Mouse (Mus musculus): Measurements from ENCODE around the gene Zbtb40.

The Zbtb40 gene

GRCm38 (mm10) chr4:137032456-137032855, 16.1 kb downstream of the Zbtb40 start:
- no peak for DNase-seq

- no peak for DNase-seq
These were observed 17.3 kb downstream of the Zbtb40 start for GRCm38 (mm10) chr4:137031319-137031718.

GRCm38 (mm10) chr4:137029348-137029747, 19.3 kb downstream of the Zbtb40 start:
- DNase-seq, result no peak

- DNase-seq, result no peak
These were observed 21.6 kb downstream of the Zbtb40 start for GRCm38 (mm10) chr4:137027051-137027450.

GRCm38 (mm10) chr4:137025570-137025969, 23.0 kb downstream of the Zbtb40 start:
- no peak for DNase-seq

DNA sequence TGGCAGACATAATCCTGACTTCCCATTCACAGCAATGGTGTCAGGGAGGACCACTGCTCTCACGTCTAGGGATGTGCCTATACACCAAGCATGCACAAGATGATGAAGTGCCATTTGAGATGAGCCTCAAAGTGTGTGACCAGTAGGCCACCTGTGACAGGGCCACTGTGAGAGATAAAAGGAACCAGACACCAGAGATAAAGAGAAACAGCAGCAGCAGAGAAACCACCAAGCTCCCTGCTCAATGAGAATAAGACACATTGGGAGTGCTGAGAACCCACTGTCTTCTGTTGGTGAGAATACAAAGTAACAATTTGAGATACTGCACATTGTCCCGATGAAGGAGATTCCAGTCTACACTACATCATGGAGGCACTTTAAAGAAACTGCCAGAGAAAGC, 23.5 kb downstream of the Zbtb40 start:
- DNase-seq, result no peak

DNA sequence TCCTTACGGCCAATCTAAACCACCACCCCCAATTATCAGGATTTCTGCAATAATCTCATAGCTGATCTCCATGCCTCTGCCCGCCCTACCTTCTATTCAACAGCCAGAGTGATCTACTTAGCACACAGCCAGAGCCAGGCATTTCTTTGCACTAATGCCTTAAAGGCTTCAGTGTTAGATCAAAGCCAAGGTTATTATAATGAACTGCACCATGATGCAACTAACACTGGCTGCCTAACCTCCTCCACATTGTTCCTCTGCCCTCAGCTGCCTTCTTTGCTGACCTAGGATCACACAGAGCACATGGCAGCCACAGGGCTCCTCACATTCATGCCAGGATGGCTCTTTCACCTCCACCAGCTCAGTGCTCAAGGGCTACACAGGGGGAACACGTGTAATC, 28.5 kb downstream of the Zbtb40 start:
- DNase-seq, result no peak

GRCm38 (mm10) chr4:137015934-137016333, 32.7 kb downstream of the Zbtb40 start:
- no peak for DNase-seq

DNA sequence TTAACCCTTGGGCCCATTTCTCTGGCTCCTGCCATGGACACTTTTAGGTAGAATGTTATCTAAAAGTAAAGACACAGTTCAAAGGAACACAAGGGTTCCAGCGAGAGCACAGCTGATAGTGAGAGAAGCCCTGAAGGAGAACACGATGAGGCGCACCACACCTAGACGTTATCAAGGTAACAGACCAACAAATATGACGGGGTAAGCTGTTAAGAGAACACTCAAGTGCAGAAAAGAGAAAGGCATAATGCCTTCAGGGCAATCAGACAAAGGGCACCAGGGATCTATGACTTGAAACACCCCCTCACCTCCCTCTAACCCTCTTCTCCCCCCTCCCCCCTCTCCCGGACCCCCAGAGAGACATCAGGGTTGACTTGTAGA, 33.1 kb downstream of the Zbtb40 start:
- no peak for DNase-seq

GRCm38 (mm10) chr4:137014654-137015475, 33.7 kb downstream of the Zbtb40 start:
- no peak for DNase-seq

- DNase-seq, result no peak
These were observed 34.5 kb downstream of the Zbtb40 start for GRCm38 (mm10) chr4:137014124-137014523.

DNA sequence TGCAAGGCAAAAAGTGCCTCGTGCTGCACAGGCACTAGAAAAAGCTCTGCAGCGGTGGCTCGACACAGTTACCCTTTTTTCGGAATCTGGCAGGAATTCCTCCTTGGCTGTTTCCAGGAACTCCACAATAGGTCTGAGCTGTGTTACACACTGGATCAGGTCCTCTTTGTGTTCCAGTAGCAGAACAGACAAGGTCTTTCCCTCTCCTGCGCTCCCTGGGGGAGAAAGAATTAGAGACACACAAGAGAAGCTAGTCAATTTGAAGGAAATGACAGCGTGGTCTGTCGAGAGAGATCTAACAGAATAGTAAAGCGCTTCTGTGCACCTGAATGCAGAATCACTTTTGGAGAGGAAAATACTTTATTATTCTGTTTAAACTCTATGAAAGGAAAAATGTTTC, 41.6 kb downstream of the Zbtb40 start:
- no peak for DNase-seq

- DNase-seq, result no peak
These were observed 46.8 kb downstream of the Zbtb40 start for GRCm38 (mm10) chr4:137001825-137002224.

DNA sequence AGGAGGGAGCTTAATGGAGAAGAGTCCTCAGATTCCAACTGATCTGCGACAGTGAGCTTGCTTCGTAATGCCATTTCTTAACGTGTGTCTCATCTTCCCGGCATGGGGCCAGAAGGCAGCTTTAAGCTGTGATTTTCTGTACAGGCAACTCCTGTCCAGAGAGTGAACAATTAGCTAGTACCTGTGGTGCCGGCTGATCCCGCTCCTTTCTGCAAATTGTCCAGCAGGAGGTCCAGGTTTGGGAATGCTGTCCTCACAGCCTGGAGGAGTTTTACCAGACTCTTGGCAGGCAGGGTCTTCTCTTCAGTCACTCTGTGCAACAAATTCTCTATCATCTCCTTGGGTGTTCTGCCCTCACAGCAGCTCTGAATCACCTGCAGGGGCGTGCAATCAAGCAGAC, 47.6 kb downstream of the Zbtb40 start:
- DNase-seq, result no peak

DNA sequence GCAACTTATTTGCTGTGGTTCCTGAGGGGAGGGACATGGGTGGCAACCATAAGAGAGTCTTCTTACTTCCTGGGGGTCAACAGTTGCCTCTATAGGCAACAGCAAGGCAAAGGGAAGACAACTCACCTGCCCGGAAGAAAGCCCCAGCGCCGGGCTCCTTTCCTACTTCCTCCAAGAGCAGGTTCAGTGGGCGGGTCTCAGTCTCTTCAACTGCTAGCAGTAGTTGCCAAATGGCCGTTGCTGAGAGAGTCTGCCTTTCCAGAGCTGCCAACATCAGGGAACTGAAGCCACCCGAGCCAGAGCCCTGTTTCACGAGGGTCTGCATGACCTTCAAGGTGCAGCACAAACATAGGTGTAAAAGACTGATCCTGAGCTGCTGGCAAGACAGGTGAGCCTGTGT, 50.2 kb downstream of the Zbtb40 start:
- DNase-seq, result no peak

GRCm38 (mm10) chr4:136997723-136998345, 50.8 kb downstream of the Zbtb40 start:
- no peak for DNase-seq

- DNase-seq, result no peak
These were observed 51.7 kb downstream of the Zbtb40 start for GRCm38 (mm10) chr4:136996933-136997332.

- DNase-seq, result no peak
These were observed 53.2 kb downstream of the Zbtb40 start for GRCm38 (mm10) chr4:136995361-136995760.

DNA sequence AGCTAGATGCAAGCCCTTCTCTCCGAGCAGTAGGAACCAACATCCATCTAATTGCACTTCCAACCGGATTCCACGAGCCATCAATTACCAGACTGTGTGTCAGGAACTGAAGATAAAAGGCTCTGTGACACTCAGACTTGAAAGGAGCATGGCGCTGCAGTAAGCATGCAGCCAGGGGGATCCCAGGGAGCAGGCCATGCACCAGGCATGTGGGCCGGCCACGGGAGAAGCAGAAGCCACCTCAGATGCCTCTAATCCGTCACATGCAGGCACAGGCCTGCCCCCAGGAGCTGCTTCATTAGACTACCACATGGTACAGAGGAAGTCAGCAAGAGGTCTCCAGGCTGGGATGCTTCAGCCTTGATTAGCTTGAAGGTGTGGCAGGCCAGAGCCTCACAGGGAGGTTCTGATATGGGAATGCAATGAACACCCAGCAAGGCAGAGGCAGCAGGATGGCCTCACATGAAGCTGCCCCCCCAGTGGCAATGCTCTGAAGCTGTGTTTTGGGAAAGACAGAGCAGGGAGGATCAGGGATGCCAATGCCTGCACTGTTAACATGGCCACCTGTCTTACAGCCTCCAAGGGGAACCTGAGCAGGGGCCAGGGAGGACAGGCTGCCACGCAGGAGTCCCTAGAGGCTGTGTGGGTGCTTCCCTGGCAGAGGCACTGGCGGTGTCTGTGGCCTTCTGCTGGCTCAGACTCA, 66.5 kb downstream of the Zbtb40 start:
- DNase-seq, result no peak

DNA sequence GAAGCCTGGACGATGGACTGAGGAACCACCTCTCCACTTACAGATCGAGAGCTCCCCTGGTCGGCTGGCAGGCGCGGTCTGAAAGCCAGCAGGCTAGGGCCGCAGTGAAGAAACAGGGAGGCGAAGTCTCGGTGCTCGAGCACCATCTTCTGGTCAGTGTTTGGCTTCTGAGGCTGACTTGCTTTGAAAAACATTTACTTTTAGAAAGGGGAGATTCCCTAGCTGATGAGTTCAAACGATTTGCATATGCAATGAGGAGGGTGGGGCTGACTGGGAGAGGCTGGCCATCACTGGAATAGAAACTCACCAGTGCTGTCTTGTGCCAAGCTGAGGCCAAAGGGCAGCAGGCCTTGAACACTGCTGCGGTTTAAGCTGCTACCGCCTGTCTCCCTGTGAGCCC, 67.3 kb downstream of the Zbtb40 start:
- peak; percentile 52 to 60 for DNase-seq

DNA sequence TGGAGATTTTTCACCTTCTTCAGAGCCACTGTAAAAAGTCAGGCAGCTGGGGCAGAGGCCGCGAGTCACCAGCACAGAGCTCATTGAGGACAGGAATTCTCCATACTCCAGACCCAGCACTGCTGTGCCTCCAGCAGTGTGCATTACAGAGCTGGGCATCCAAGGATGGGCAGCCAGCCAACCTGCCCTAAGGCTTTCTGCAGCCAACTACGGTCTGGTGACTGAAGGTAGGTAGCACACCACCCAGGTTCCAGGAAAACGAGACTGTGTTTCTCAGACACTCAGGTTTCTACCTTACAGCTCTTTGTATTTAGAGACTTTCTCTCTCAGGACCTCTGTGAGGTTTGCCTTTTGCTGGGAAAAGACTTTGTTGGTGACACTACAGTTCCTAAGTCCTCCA, 67.7 kb downstream of the Zbtb40 start:
- no peak for DNase-seq

DNA sequence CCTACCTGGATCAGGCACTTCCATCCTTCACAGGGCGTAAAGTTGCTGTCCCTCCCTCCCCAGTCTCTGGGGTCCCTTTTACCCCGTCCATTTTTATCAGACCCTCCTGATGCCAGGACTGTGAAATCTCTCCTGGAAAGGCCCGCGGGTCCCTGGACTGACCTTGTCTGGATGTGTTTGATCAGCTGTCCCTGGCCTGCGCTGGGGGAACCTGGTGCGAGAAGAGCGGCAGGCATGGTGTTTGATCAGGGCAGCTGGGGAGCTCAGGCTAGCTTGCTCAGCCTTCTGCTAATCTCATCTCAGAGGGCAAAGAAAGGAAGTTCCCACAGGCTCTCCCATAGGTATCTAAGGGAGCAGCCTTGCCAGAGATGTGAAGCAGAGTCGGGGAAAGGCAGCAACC, 71.4 kb downstream of the Zbtb40 start:
- DNase-seq, result no peak

GRCm38 (mm10) chr4:136970939-136971338, 77.7 kb downstream of the Zbtb40 start:
- peak; percentile 36 to 53 for DNase-seq
